Mouse (Mus musculus) intestine, embryonic 16.5 days (tissue): Measurements from ENCODE around the gene Ctdsp2. TPM values are rescaled to one million over a fixed set of nuclear protein-coding genes. Genes with fewer than 3 reads are reported as not detected.

Source experiments
- ATAC-seq: fragments of 200-750 bp; cut with Nextera tagmentation; 2 replicates; pipeline ENCODE4 v1.8.0; 2017; ENCODE audit warnings: moderate TSS enrichment, moderate library complexity
- H3K27ac ChIP-seq: fragments of 300-500 bp; sonication (generic); 2 replicates; pipeline ENCODE4 v1.5.1; 2014; ENCODE audit warnings: mild to moderate bottlenecking, low read length
- H3K27me3 ChIP-seq: fragments of 300-500 bp; sonication (generic); replicated peaks from 2 replicates; pipeline ENCODE4 v1.6.1; 2014; ENCODE audit warnings: low read length, control low read depth, mixed read lengths; ENCODE audit not compliant: control insufficient read depth, insufficient read depth
- H3K36me3 ChIP-seq: fragments of 300-500 bp; sonication (generic); 2 replicates; pipeline ENCODE4 v1.6.1; 2014; ENCODE audit warnings: low read length, control low read depth; ENCODE audit not compliant: control insufficient read depth, insufficient read depth
- H3K4me1 ChIP-seq: fragments of 300-500 bp; sonication (generic); 2 replicates; pipeline ENCODE4 v1.6.1; 2014; ENCODE audit warnings: low read length, control low read depth, mixed read lengths; ENCODE audit not compliant: control insufficient read depth, insufficient read depth
- H3K4me2 ChIP-seq: fragments of 300-500 bp; sonication (generic); 2 replicates; pipeline ENCODE4 v1.6.1; 2014; ENCODE audit warnings: low read depth, low read length, control low read depth
- H3K4me3 ChIP-seq: fragments of 300-500 bp; sonication (generic); 2 replicates; pipeline ENCODE4 v1.5.1; 2014; ENCODE audit warnings: mild to moderate bottlenecking, low read length
- H3K9ac ChIP-seq: fragments of 300-500 bp; sonication (generic); 2 replicates; pipeline ENCODE4 v1.6.1; 2014; ENCODE audit warnings: low read depth, low read length
- H3K9me3 ChIP-seq: fragments of 300-500 bp; sonication (generic); 2 replicates; pipeline ENCODE4 v1.6.1; 2016; ENCODE audit warnings: low read length, control low read depth; ENCODE audit not compliant: control insufficient read depth
- WGBS: fragments of 180-500 bp; shearing (Covaris S2); extraction: QIAGEN DNeasy Blood & Tissue Kit; methylation state at CpG from one replicate; pipeline ENCODE4 v1.1.7; 2014; 5-methylcytosine and 5-hydroxymethylcytosine counted together
- microRNA counts: library from miRNA; unstranded; fragments of <30 nt; microRNA quantifications from one replicate; lab custom pipeline; 2016
- microRNA-seq: library from miRNA; unstranded; fragments of <30 nt; microRNA quantifications from one replicate; pipeline ENCODE4, GENCODE M21; 2016
- polyA plus RNA-seq: library from polyadenylated mRNA; unstranded; fragments of >200 nt; fragmentation: Nextera tagmentation; extraction: Ambion mirVana; gene quantifications from 2 replicates; pipeline ENCODE4 v1.2.1, GENCODE M21; 2015

Gene Ctdsp2
- polyA plus RNA-seq, 1 experiment from 2014 or later = 41.2 TPM

GRCm38 (mm10) chr10:127042468-127043115 is 64.1 kb downstream of the Ctdsp2 start:
- Histone ChIP-seq H3K36me3 (0 out of 2 replicates have a peak, but pooled peaks cover 3% of the 10 kb centered on the region), H3K9ac (peak overlapping the region; percentile 80), H3K9me3 (no peaks in the 10 kb centered on the region), H3K4me1 (peaks cover 7% of the 10 kb centered on the region; the same call in 1 of the 2 replicates), H3K4me2 (peak overlapping the region; percentile 97), H3K4me3 (peak overlapping the region; percentile 96), H3K27me3 (peaks cover 3% of the 10 kb centered on the region), H3K27ac (no peak overlapping the region)
- ATAC-seq = peak; percentile 5; the same call in 1 of the 2 replicates
- 16% methylated on average over 5 of the region's 5 CpGs for WGBS

GRCm38 (mm10) chr10:127043187-127043586 is 64.7 kb downstream of the Ctdsp2 start:
- Histone ChIP-seq H3K4me3 (no peak overlapping the region), H3K4me2 (no peak overlapping the region), H3K27me3 (peaks cover 9% of the 10 kb centered on the region), H3K9me3 (no peaks in the 10 kb centered on the region), H3K4me1 (peaks cover 7% of the 10 kb centered on the region; the same call in 1 of the 2 replicates), H3K36me3 (0 out of 2 replicates have a peak, but pooled peaks cover 3% of the 10 kb centered on the region), H3K27ac (no peak overlapping the region), H3K9ac (no peak overlapping the region)
- WGBS = 92% methylated on average over 6 of the region's 6 CpGs
- no peak for ATAC-seq

- H3K4me1 ChIP-seq = peaks cover under 1% of the 10 kb centered on the region; the same call in 1 of the 2 replicates
- WGBS = 41% methylated on average over 5 of the region's 5 CpGs
- no peaks in the 10 kb centered on the region for H3K9me3 ChIP-seq
- 0 out of 2 replicates have a peak, but pooled peaks cover 3% of the 10 kb centered on the region for H3K36me3 ChIP-seq
- peak within 1 kb of the TSS; percentile 31 for H3K4me3 ChIP-seq
- peaks cover 42% of the 10 kb centered on the region for H3K27me3 ChIP-seq
- no peak within 1 kb of the TSS for H3K27ac ChIP-seq
- no peak for ATAC-seq
- peak within 1 kb of the TSS; percentile 41 for H3K4me2 ChIP-seq
- no peak within 1 kb of the TSS; the same call in 1 of the 2 replicates for H3K9ac ChIP-seq
Measured at GRCm38 (mm10) chr10:127047954-127048353, 69.4 kb downstream of the Ctdsp2 start, which contains the start of gene Cyp27b1. Gene Cyp27b1, plus strand, starts transcription at chr10:127048250.

- H3K27ac ChIP-seq = no peak overlapping the region
- peak overlapping the region; percentile 41 for H3K4me2 ChIP-seq
- H3K4me3 ChIP-seq = peak overlapping the region; percentile 31
- ATAC-seq = no peak
- no peaks in the 10 kb centered on the region for H3K9me3 ChIP-seq
- no peaks in the 10 kb centered on the region for H3K4me1 ChIP-seq
- H3K27me3 ChIP-seq = peaks cover 42% of the 10 kb centered on the region
- no peak overlapping the region; the same call in 1 of the 2 replicates for H3K9ac ChIP-seq
- 0 out of 2 replicates have a peak, but pooled peaks cover 3% of the 10 kb centered on the region for H3K36me3 ChIP-seq
- WGBS = 4% methylated on average over 35 of the region's 35 CpGs
Measured at GRCm38 (mm10) chr10:127048608-127049394, 70.3 kb downstream of the Ctdsp2 start.

MicroRNAs within 50 kb of the gene (microRNA counts, 519-probe panel; counts per million panel counts)
- 2,528 counts per million, percentile 62 among the panel's probes with 10 or more counts for microRNA mmu-miR-26a (lab: Ali Mortazavi, UCI)
- microRNA mmu-miR-546 (lab: Ali Mortazavi, UCI) = 35.7 counts per million

Small RNAs within 50 kb of the gene (microRNA-seq; reads per million reads assigned to microRNA genes)
- 45.3 reads per million, percentile 38 among the genes with 10 or more reads in this experiment for gene Mir26a-2
- not detected for gene Mir546

Other genes starting within 250 kb of the Ctdsp2 start
- gene Atp23, start 77.4 kb upstream of the Ctdsp2 start, polyA plus RNA-seq = 14.8 and 15.3 TPM in 2 replicates
- 0.21 and 0.28 TPM in 2 replicates for gene Avil, start 22.0 kb downstream of the Ctdsp2 start, polyA plus RNA-seq
- 85.7 and 100 TPM in 2 replicates for gene Tsfm, start 52.1 kb downstream of the Ctdsp2 start, polyA plus RNA-seq
- gene Mettl1, start 62.7 kb downstream of the Ctdsp2 start, polyA plus RNA-seq = 42.4 and 48.3 TPM in 2 replicates
- 0.49 and 0.61 TPM in 2 replicates for gene Eef1akmt3, start 62.8 kb downstream of the Ctdsp2 start, polyA plus RNA-seq
- gene Cyp27b1, start 69.5 kb downstream of the Ctdsp2 start, polyA plus RNA-seq = 0.05 and 0.11 TPM in 2 replicates
- 0.40 and 0.50 TPM in 2 replicates for gene March9, start 81.5 kb downstream of the Ctdsp2 start, polyA plus RNA-seq
- 1,474 and 1,595 TPM in 2 replicates for gene Cdk4, start 84.8 kb downstream of the Ctdsp2 start, polyA plus RNA-seq
- 189 and 206 TPM in 2 replicates for gene Tspan31, start 91.5 kb downstream of the Ctdsp2 start, polyA plus RNA-seq
- 0.05 and 0.21 TPM in 2 replicates for gene Agap2, start 96.6 kb downstream of the Ctdsp2 start, polyA plus RNA-seq
- 110 and 116 TPM in 2 replicates for gene Os9, start 142.4 kb downstream of the Ctdsp2 start, polyA plus RNA-seq
- gene B4galnt1, start 186.5 kb downstream of the Ctdsp2 start, polyA plus RNA-seq = 65.6 and 66.7 TPM in 2 replicates
- 1.0 and 1.1 TPM in 2 replicates for gene Slc26a10, start 201.9 kb downstream of the Ctdsp2 start, polyA plus RNA-seq
- 44.7 and 46.3 TPM in 2 replicates for gene Arhgef25, start 211.4 kb downstream of the Ctdsp2 start, polyA plus RNA-seq
- gene Dtx3, start 217.0 kb downstream of the Ctdsp2 start, polyA plus RNA-seq = 54.4 and 56.9 TPM in 2 replicates
- 40.3 and 44.5 TPM in 2 replicates for gene Pip4k2c, start 232.9 kb downstream of the Ctdsp2 start, polyA plus RNA-seq